Mouse (Mus musculus): ENCODE measurements around the gene Gm45717.

GRCm38 (mm10) chr7:140938436-140938835 is 17.3 kb downstream of the Gm45717 start:
- TF ChIP-seq CTCF (IDR thresholded peaks at IDR 0.05; ENCODE audit: low read depth, low read length) (no peak), POLR2A (IDR thresholded peaks at IDR 0.05; ENCODE audit: borderline replicate concordance, low read depth, low read length) (no peak)

Measured in bone marrow macrophage, adult 2 months (primary cell).